Mouse (Mus musculus) embryonic facial prominence, embryonic 15.5 days (tissue): ENCODE results near the gene Best2. TPM values are rescaled to one million over a fixed set of nuclear protein-coding genes. Genes with fewer than 3 reads are reported as not detected.

ENCODE experiments used
- ATAC-seq: fragments of 200-750 bp; cut with Nextera tagmentation; 2 replicates; pipeline ENCODE4 v1.8.0; 2017; ENCODE audit warnings: low read depth, moderate TSS enrichment; ENCODE audit not compliant: insufficient number of reproducible peaks, low FRiP score, low TSS enrichment
- H3K27ac ChIP-seq: fragments of 300-500 bp; sonication (generic); replicated peaks from 2 replicates; pipeline ENCODE4 v1.5.1; 2015; ENCODE audit warnings: mild to moderate bottlenecking, inconsistent platforms
- H3K27me3 ChIP-seq: fragments of 300-500 bp; sonication (generic); 2 replicates; pipeline ENCODE4 v1.6.1; 2015; ENCODE audit warnings: inconsistent platforms
- H3K36me3 ChIP-seq: fragments of 300-500 bp; sonication (generic); 2 replicates; pipeline ENCODE4 v1.6.1; 2015; ENCODE audit warnings: mild to moderate bottlenecking, inconsistent platforms
- H3K4me1 ChIP-seq: fragments of 300-500 bp; sonication (generic); 2 replicates; pipeline ENCODE4 v1.6.1; 2015; ENCODE audit warnings: inconsistent platforms
- H3K4me2 ChIP-seq: fragments of 300-500 bp; sonication (generic); replicated peaks from 2 replicates; pipeline ENCODE4 v1.6.1; 2015; ENCODE audit warnings: mild to moderate bottlenecking, inconsistent platforms
- H3K4me3 ChIP-seq: fragments of 300-500 bp; sonication (generic); replicated peaks from 2 replicates; pipeline ENCODE4 v1.5.1; 2015; ENCODE audit warnings: mild to moderate bottlenecking, inconsistent platforms
- H3K9ac ChIP-seq: fragments of 300-500 bp; sonication (generic); 2 replicates; pipeline ENCODE4 v1.6.1; 2015; ENCODE audit warnings: inconsistent platforms
- H3K9me3 ChIP-seq: fragments of 300-500 bp; sonication (generic); replicated peaks from 2 replicates; pipeline ENCODE4 v1.6.1; 2016; ENCODE audit warnings: inconsistent platforms
- WGBS: fragments of 180-500 bp; shearing (Covaris S2); methylation state at CpG from one replicate; pipeline ENCODE4 v1.1.7; 2015; 5-methylcytosine and 5-hydroxymethylcytosine counted together
- polyA plus RNA-seq: library from polyadenylated mRNA; unstranded; fragments of >200 nt; fragmentation: Nextera tagmentation; extraction: Ambion mirVana; gene quantifications from 2 replicates; pipeline ENCODE4 v1.2.1, GENCODE M21; 2015

The Best2 gene
- polyA plus RNA-seq, 1 experiment from 2014 or later, result 2.0 TPM

GRCm38 (mm10) chr8:85035165-85035727 is 20.9 kb upstream of the Best2 start:
- Histone ChIP-seq H3K27ac (peak overlapping the region; percentile 100), H3K9ac (peak overlapping the region; percentile 66), H3K27me3 (no peaks in the 10 kb centered on the region), H3K4me1 (peaks cover 26% of the 10 kb centered on the region), H3K4me2 (peak overlapping the region; percentile 87), H3K9me3 (no peaks in the 10 kb centered on the region), H3K4me3 (peak overlapping the region; percentile 82), H3K36me3 (peaks cover 35% of the 10 kb centered on the region)
- WGBS, result 4% methylated on average over 12 of the region's 12 CpGs
- ATAC-seq, result no peak

- Histone ChIP-seq H3K27me3 (no peaks in the 10 kb centered on the region), H3K4me1 (peaks cover 26% of the 10 kb centered on the region), H3K9me3 (no peaks in the 10 kb centered on the region), H3K27ac (peak overlapping the region; percentile 100), H3K4me3 (peak overlapping the region; percentile 82), H3K4me2 (peak overlapping the region; percentile 87), H3K36me3 (peaks cover 39% of the 10 kb centered on the region), H3K9ac (0 out of 2 replicates have a peak overlapping the region, but pooled peaks have one; percentile 66)
- no peak for ATAC-seq
- WGBS, result 3% methylated on average over 13 of the region's 13 CpGs
Measured at GRCm38 (mm10) chr8:85034764-85035163, 20.4 kb upstream of the Best2 start.

- H3K4me3 ChIP-seq, result no peak overlapping the region
- no peak overlapping the region for H3K4me2 ChIP-seq
- 0 out of 2 replicates have a peak overlapping the region, but pooled peaks have one; percentile 28 for H3K27ac ChIP-seq
- H3K9ac ChIP-seq, result no peak overlapping the region
- peaks cover 46% of the 10 kb centered on the region for H3K36me3 ChIP-seq
- no peak for ATAC-seq
- 52% methylated on average over 1 of the region's 1 CpGs for WGBS
- H3K27me3 ChIP-seq, result no peaks in the 10 kb centered on the region
- H3K9me3 ChIP-seq, result no peaks in the 10 kb centered on the region
- peaks cover 27% of the 10 kb centered on the region for H3K4me1 ChIP-seq
Measured at GRCm38 (mm10) chr8:85033867-85034266, 19.5 kb upstream of the Best2 start.

GRCm38 (mm10) chr8:85032622-85033311 is 18.4 kb upstream of the Best2 start:
- Histone ChIP-seq H3K36me3 (peaks cover 46% of the 10 kb centered on the region), H3K27me3 (no peaks in the 10 kb centered on the region), H3K27ac (no peak overlapping the region), H3K9ac (no peak overlapping the region), H3K4me3 (no peak overlapping the region), H3K4me1 (peaks cover 29% of the 10 kb centered on the region), H3K4me2 (no peak overlapping the region), H3K9me3 (no peaks in the 10 kb centered on the region)
- ATAC-seq, result no peak
- WGBS, result 80% methylated on average over 4 of the region's 4 CpGs

- H3K4me1 ChIP-seq, result peaks cover 31% of the 10 kb centered on the region
- no peaks in the 10 kb centered on the region for H3K9me3 ChIP-seq
- H3K4me3 ChIP-seq, result peak overlapping the region; percentile 98; the same call in 1 of the 2 replicates
- H3K36me3 ChIP-seq, result peaks cover 46% of the 10 kb centered on the region
- ATAC-seq, result no peak
- H3K27ac ChIP-seq, result no peak overlapping the region
- no peak overlapping the region for H3K9ac ChIP-seq
- 85% methylated on average over 14 of the region's 14 CpGs for WGBS
- H3K27me3 ChIP-seq, result no peaks in the 10 kb centered on the region
- H3K4me2 ChIP-seq, result no peak overlapping the region
Measured at GRCm38 (mm10) chr8:85029271-85029670, 14.9 kb upstream of the Best2 start.

DNA sequence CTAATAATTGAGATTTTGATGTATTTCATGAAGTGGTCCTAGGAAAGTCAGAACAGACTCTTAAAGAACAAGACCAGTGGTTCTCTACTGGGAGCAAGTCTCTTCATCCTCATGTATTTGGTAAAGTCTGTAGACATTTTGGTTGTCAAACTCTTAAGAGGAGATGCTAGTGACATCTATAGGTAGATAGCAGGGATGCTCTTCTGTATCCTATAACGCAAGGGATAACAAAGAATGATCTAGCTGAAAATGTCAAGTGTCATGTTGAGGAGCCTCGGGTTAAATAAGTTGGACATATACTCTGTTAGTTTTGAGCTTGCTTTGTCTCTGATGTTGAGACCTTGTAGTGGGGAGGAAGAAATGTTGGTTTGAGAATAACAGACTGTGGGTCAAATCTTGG is 13.6 kb upstream of the Best2 start:
- H3K27me3 ChIP-seq, result no peaks in the 10 kb centered on the region
- H3K4me1 ChIP-seq, result peaks cover 36% of the 10 kb centered on the region
- H3K27ac ChIP-seq, result no peak overlapping the region
- no peaks in the 10 kb centered on the region for H3K9me3 ChIP-seq
- peak overlapping the region; percentile 98 for H3K4me3 ChIP-seq
- ATAC-seq, result no peak
- peak overlapping the region; percentile 100 for H3K9ac ChIP-seq
- 19% methylated on average over 2 of the region's 2 CpGs for WGBS
- peak overlapping the region; percentile 88 for H3K4me2 ChIP-seq
- peaks cover 48% of the 10 kb centered on the region for H3K36me3 ChIP-seq

DNA sequence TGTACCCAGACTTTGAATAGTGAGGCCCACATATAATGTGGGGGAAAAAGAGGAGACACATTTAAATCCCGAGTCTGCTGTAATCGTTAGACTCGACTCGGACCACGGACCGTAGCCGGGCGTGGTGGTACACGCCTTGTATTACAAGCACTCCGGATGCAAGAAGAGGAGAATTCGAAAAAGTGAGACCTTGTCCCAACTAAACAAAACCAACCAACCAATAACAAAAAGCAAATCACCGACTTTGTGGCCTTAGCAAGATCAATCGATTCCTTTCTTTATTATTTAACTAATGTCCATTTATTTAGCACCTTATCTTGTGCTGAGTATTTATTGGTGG is 13.2 kb upstream of the Best2 start:
- H3K27ac ChIP-seq, result peak overlapping the region; percentile 92
- H3K4me2 ChIP-seq, result peak overlapping the region; percentile 88
- peaks cover 46% of the 10 kb centered on the region for H3K36me3 ChIP-seq
- H3K27me3 ChIP-seq, result no peaks in the 10 kb centered on the region
- under 1% methylated on average over 13 of the region's 13 CpGs for WGBS
- peak overlapping the region; percentile 98 for H3K4me3 ChIP-seq
- ATAC-seq, result no peak
- H3K4me1 ChIP-seq, result peaks cover 36% of the 10 kb centered on the region
- H3K9me3 ChIP-seq, result no peaks in the 10 kb centered on the region
- H3K9ac ChIP-seq, result peak overlapping the region; percentile 100

- Histone ChIP-seq H3K4me1 (peaks cover 36% of the 10 kb centered on the region), H3K9ac (peak within 1 kb of the TSS; percentile 100), H3K27me3 (no peaks in the 10 kb centered on the region), H3K4me2 (peak within 1 kb of the TSS; percentile 88), H3K4me3 (peak within 1 kb of the TSS; percentile 98), H3K27ac (peak within 1 kb of the TSS; percentile 92), H3K36me3 (peaks cover 46% of the 10 kb centered on the region), H3K9me3 (no peaks in the 10 kb centered on the region)
- WGBS, result under 1% methylated on average over 73 of the region's 75 CpGs
- ATAC-seq, result peak; percentile 86
Measured at GRCm38 (mm10) chr8:85026670-85027515, 12.6 kb upstream of the Best2 start, which contains the start of gene Trir. TSS of gene Trir (plus strand) at chr8:85026823.

- H3K36me3 ChIP-seq, result peaks cover 44% of the 10 kb centered on the region
- 4% methylated on average over 30 of the region's 30 CpGs for WGBS
Measured at GRCm38 (mm10) chr8:85025098-85025932, 11.0 kb upstream of the Best2 start, which contains the start of gene Asna1. TSS of gene Asna1 (minus strand) at chr8:85025281.

GRCm38 (mm10) chr8:85023846-85024245 is 9.5 kb upstream of the Best2 start:
- Histone ChIP-seq H3K27ac (no peak overlapping the region), H3K36me3 (peaks cover 42% of the 10 kb centered on the region), H3K4me1 (peaks cover 30% of the 10 kb centered on the region), H3K9ac (no peak overlapping the region), H3K4me3 (peak overlapping the region; percentile 98), H3K9me3 (no peaks in the 10 kb centered on the region), H3K4me2 (peak overlapping the region; percentile 88; the same call in 1 of the 2 replicates), H3K27me3 (no peaks in the 10 kb centered on the region)
- WGBS, result 91% methylated on average over 3 of the region's 3 CpGs
- no peak for ATAC-seq

More at GRCm38 (mm10) chr8:85025098-85025932, 11.0 kb upstream of the Best2 start, which contains the start of gene Asna1:
- peak; percentile 90 for ATAC-seq
- Histone ChIP-seq H3K9ac (peak within 1 kb of the TSS; percentile 75), H3K27ac (peak within 1 kb of the TSS; percentile 92), H3K9me3 (no peaks in the 10 kb centered on the region), H3K4me2 (peak within 1 kb of the TSS; percentile 88), H3K4me1 (peaks cover 36% of the 10 kb centered on the region), H3K4me3 (peak within 1 kb of the TSS; percentile 98), H3K27me3 (no peaks in the 10 kb centered on the region)
